Mouse (Mus musculus) lung, embryonic 14.5 days (tissue): ENCODE measurements around the gene Mtx1. TPM values are rescaled to one million over a fixed set of nuclear protein-coding genes. Genes with fewer than 3 reads are reported as not detected.
A peak's percentile ranks its signal among the peaks of the same experiment; 100 is the strongest.

Experiments used
- ATAC-seq: fragments of 200-750 bp; cut with Nextera tagmentation; 2 replicates; pipeline ENCODE4 v1.8.0; 2017; ENCODE audit warnings: mild to moderate bottlenecking, moderate TSS enrichment, moderate library complexity; ENCODE audit not compliant: insufficient read depth
- DNase-seq: peaks from one replicate; pipeline ENCODE4 v3.0.0-alpha.2; 2015
- H3K27ac ChIP-seq: fragments of 300-500 bp; sonication (generic); 2 replicates; pipeline ENCODE4 v1.5.1; 2014; ENCODE audit warnings: low read depth, mild to moderate bottlenecking, moderate library complexity
- H3K27me3 ChIP-seq: fragments of 300-500 bp; sonication (generic); 2 replicates; pipeline ENCODE4 v1.6.1; 2014; ENCODE audit warnings: low read length, control low read depth; ENCODE audit not compliant: insufficient read depth
- H3K36me3 ChIP-seq: fragments of 300-500 bp; sonication (generic); 2 replicates; pipeline ENCODE4 v1.6.1; 2014; ENCODE audit warnings: control low read depth; ENCODE audit not compliant: insufficient read depth
- H3K4me1 ChIP-seq: fragments of 300-500 bp; sonication (generic); 2 replicates; pipeline ENCODE4 v1.6.1; 2014; ENCODE audit warnings: antibody characterized with exemption, control low read depth; ENCODE audit not compliant: insufficient read depth
- H3K4me2 ChIP-seq: fragments of 300-500 bp; sonication (generic); 2 replicates; pipeline ENCODE4 v1.6.1; 2014; ENCODE audit warnings: mild to moderate bottlenecking
- H3K4me3 ChIP-seq: fragments of 300-500 bp; sonication (generic); 2 replicates; pipeline ENCODE4 v1.5.1; 2014; ENCODE audit warnings: low read depth, low read length
- H3K9ac ChIP-seq: fragments of 300-500 bp; sonication (generic); 2 replicates; pipeline ENCODE4 v1.6.1; 2014
- H3K9me3 ChIP-seq: fragments of 300-500 bp; sonication (generic); 2 replicates; pipeline ENCODE4 v1.6.1; 2016; ENCODE audit warnings: low read depth, low read length, control low read depth
- CTCF ChIP-seq: IDR thresholded peaks from 2 replicates; pipeline ENCODE4 v1.5.1; 2016; ENCODE audit warnings: antibody characterized with exemption, low read depth
- WGBS: fragments of 180-500 bp; shearing (Covaris S2); extraction: QIAGEN DNeasy Blood & Tissue Kit; methylation state at CpG from one replicate; pipeline ENCODE4 v1.1.7; 2014; 5-methylcytosine and 5-hydroxymethylcytosine counted together
- polyA plus RNA-seq: library from polyadenylated mRNA; unstranded; fragments of >200 nt; fragmentation: Nextera tagmentation; extraction: Ambion mirVana; gene quantifications from 2 replicates; pipeline ENCODE4 v1.2.1, GENCODE M21; 2014

Gene Mtx1
- polyA plus RNA-seq, 1 experiment from 2014 or later: 193 TPM

DNA sequence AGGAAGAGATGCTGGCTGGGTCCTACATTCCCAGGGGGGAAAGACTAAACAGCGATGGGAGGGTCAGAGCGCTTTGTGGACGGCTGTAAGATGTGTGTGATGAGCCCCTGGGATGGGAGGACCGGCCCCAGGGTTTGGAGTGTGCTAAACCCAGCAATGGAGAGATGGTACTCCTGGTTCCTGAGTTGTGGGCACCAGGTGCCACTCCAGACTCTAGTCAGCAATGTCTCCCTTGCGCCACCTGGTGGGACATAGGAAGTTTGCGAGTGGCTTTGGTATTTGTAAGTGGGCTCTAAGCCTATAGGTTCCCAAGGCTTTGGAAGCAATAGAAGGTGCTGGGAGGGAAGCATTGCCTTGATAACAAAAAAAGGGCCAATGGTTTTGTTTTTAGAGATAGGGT lies 11.0 kb downstream of the Mtx1 start:
- Histone ChIP-seq H3K27me3 (no peaks in the 10 kb centered on the region), H3K36me3 (peaks cover 9% of the 10 kb centered on the region; the same call in 1 of the 2 replicates), H3K9ac (peak overlapping the region; percentile 72; the same call in 1 of the 2 replicates), H3K4me1 (peaks cover 20% of the 10 kb centered on the region), H3K9me3 (no peaks in the 10 kb centered on the region), H3K4me3 (peak overlapping the region; percentile 77), H3K27ac (no peak overlapping the region), H3K4me2 (peak overlapping the region; percentile 90)
- ATAC-seq (peak; percentile 13), DNase-seq (peak; percentile 96)
- peak; percentile 96 for TF ChIP-seq CTCF
- WGBS: under 1% methylated on average over 6 of the region's 6 CpGs

DNA sequence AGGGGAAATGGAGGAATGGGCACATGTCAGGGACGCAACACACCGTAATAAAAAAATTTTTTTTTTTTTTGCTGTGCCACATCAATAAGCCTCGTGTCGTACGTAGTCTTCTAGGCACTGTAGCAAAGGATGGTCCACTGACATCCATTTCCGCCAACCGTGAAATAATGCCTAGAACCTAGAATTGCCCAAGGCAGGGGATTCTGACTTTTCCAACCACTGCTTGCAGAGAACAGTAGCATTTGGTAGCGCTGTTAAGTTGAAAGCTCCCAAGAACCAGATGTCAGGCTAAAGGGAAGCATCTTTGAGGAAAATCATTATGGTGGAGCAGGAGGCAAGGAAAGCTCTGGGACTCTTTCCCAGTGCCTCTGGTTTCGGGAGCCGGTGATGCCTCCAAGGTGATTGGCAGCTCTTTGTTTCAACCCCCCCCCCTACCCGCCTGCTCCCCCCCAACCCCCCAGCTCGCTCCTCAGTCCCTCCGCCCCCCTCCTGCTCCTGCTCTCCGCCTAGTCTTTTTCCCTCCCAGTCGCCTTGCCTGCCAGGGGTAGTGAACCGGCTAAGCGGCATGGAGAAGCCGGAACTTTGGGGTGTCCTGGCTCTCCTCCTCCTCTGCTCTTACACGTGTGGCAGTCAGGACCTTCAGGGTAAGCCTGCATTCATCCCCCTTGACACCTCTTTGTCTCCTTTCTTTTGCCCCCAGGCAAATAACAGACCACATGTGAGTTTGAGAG lies 12.0 kb downstream of the Mtx1 start, which contains the start of gene Thbs3:
Gene Thbs3 (plus strand): TSS at position 500 of the 731 bp plus-strand sequence.
- H3K4me1 ChIP-seq: peaks cover 20% of the 10 kb centered on the region
- peak within 1 kb of the TSS; percentile 72 for H3K9ac ChIP-seq
- no peaks in the 10 kb centered on the region for H3K9me3 ChIP-seq
- peak within 1 kb of the TSS; percentile 98 for H3K27ac ChIP-seq
- no peak for ATAC-seq
- H3K4me2 ChIP-seq: peak within 1 kb of the TSS; percentile 90
- peak within 1 kb of the TSS; percentile 77 for H3K4me3 ChIP-seq
- peaks cover 19% of the 10 kb centered on the region for H3K36me3 ChIP-seq
- no peaks in the 10 kb centered on the region for H3K27me3 ChIP-seq
- TF ChIP-seq CTCF: no peak
- 1% methylated on average over 19 of the region's 19 CpGs for WGBS
- peak; percentile 36 for DNase-seq

GRCm38 (mm10) chr3:89213803-89214530 lies 12.9 kb downstream of the Mtx1 start:
- peak overlapping the region; percentile 98 for H3K27ac ChIP-seq
- peak; percentile 89 for ATAC-seq
- H3K9ac ChIP-seq: peak overlapping the region; percentile 72
- H3K4me1 ChIP-seq: peaks cover 16% of the 10 kb centered on the region
- under 1% methylated on average over 69 of the region's 69 CpGs for WGBS
- H3K9me3 ChIP-seq: no peaks in the 10 kb centered on the region
- H3K27me3 ChIP-seq: no peaks in the 10 kb centered on the region
- TF ChIP-seq CTCF: no peak
- DNase-seq: peak; percentile 98
- H3K36me3 ChIP-seq: peaks cover 27% of the 10 kb centered on the region
- H3K4me3 ChIP-seq: peak overlapping the region; percentile 77
- peak overlapping the region; percentile 90 for H3K4me2 ChIP-seq

DNA sequence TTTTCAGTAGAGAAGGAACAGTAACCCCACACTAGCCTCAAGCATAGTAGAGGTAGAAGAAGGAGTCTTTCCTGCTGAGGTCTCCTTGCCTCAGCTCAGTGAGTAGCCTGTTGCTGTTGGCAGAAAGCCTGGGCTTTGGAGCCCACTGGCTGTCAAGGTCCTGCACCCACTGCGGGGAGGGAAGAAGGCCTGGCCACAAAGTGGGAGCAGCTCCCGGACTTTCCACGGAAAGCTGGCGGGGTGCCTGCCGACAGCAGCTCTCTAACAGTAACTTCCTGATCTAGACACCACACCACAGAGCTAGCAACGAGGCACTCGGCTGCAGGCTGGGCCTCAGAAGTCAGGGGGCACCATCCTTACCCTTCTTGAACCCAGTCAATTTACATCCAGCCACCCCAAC lies 16.2 kb downstream of the Mtx1 start:
- no peak for TF ChIP-seq CTCF
- DNase-seq (no peak), ATAC-seq (no peak)
- Histone ChIP-seq H3K9ac (no peak overlapping the region), H3K4me1 (peaks cover 10% of the 10 kb centered on the region), H3K27me3 (no peaks in the 10 kb centered on the region), H3K27ac (no peak overlapping the region), H3K4me2 (no peak overlapping the region), H3K36me3 (peaks cover 60% of the 10 kb centered on the region), H3K9me3 (no peaks in the 10 kb centered on the region), H3K4me3 (no peak overlapping the region)
- WGBS: 73% methylated on average over 7 of the region's 7 CpGs

DNA sequence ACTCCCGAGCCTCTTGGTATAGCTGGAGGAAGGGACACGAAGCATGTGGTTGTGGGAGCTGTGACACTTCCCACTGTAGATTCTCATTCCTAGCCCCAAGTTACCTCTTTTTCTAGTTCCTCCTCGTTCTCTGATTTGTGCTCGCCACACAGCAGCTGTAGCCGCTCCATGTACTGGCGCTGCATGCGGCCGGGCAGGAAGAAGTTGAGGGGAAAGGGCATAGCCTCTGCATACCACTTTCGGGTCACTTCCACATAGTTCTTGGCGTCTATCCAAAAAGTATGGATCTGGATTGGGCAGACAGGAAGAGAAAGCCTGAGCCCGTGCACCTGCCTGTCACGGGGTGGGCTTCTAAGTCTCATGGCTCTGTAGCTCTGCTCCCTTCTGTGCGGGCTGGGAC lies 16.7 kb downstream of the Mtx1 start:
- WGBS: 73% methylated on average over 13 of the region's 13 CpGs
- peaks cover 65% of the 10 kb centered on the region for H3K36me3 ChIP-seq
- no peak for TF ChIP-seq CTCF

GRCm38 (mm10) chr3:89209731-89210130 lies 17.2 kb downstream of the Mtx1 start:
- no peak for DNase-seq
- H3K9ac ChIP-seq: no peak overlapping the region
- 90% methylated on average over 7 of the region's 7 CpGs for WGBS
- H3K9me3 ChIP-seq: no peaks in the 10 kb centered on the region
- H3K4me3 ChIP-seq: no peak overlapping the region
- no peak overlapping the region for H3K4me2 ChIP-seq
- peaks cover 65% of the 10 kb centered on the region for H3K36me3 ChIP-seq
- TF ChIP-seq CTCF: no peak
- H3K4me1 ChIP-seq: 0 out of 2 replicates have a peak, but pooled peaks cover 4% of the 10 kb centered on the region
- ATAC-seq: no peak
- no peaks in the 10 kb centered on the region for H3K27me3 ChIP-seq
- no peak overlapping the region for H3K27ac ChIP-seq

More for the DNA sequence above, 16.7 kb downstream of the Mtx1 start:
- H3K4me3 ChIP-seq: no peak overlapping the region
- peak; percentile 27 for DNase-seq
- ATAC-seq: no peak
- no peaks in the 10 kb centered on the region for H3K9me3 ChIP-seq
- H3K27ac ChIP-seq: no peak overlapping the region
- peaks cover 5% of the 10 kb centered on the region for H3K4me1 ChIP-seq
- no peak overlapping the region for H3K9ac ChIP-seq
- H3K4me2 ChIP-seq: no peak overlapping the region
- H3K27me3 ChIP-seq: no peaks in the 10 kb centered on the region

DNA sequence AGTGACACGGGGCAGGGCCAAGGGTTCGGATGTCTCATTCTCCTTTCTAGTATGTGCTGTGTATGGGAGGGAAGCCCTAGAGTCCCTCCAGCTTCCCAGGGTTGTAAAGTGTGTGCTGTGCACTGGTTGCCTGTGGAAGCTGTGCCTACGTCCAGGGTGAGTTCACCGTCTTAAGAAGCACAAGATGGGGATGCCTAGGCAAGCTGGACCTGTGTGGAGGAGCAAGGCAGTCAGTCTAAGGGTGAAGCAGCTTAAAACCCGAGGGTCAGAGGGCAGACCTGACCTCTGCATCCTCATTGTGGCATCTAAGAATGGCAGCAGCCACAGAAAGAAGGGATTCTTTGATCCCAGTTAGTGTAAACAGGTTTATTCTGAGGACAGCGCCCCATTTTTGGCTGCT lies 18.2 kb downstream of the Mtx1 start:
- ATAC-seq: no peak
- 82% methylated on average over 6 of the region's 6 CpGs for WGBS
- Histone ChIP-seq H3K4me2 (no peak overlapping the region), H3K4me1 (0 out of 2 replicates have a peak, but pooled peaks cover 4% of the 10 kb centered on the region), H3K27ac (no peak overlapping the region), H3K9ac (no peak overlapping the region), H3K4me3 (no peak overlapping the region), H3K9me3 (no peaks in the 10 kb centered on the region), H3K36me3 (peaks cover 65% of the 10 kb centered on the region), H3K27me3 (no peaks in the 10 kb centered on the region)
- no peak for TF ChIP-seq CTCF
- no peak for DNase-seq
